Mouse (Mus musculus) brain, adult 2 months (tissue): ENCODE measurements around the gene Slc5a8.

Experiments
- DNase-seq: peaks from one replicate; pipeline ENCODE4 v3.0.0; 2011; ENCODE audit warnings: low read depth, low spot score

The Slc5a8 gene

GRCm38 (mm10) chr10:88978932-88979331 is 93.1 kb downstream of the Slc5a8 start:
- DNase-seq: no peak
